ENCODE assay signal across 8 mouse cellular contexts in genomic region chr15:12823455-12824119, GRCm38 (mm10). TPM values are rescaled to one million over a fixed set of nuclear protein-coding genes. Genes with fewer than 3 reads are reported as not detected.
DNase-seq lines count a peak whose midpoint lies in the region; ATAC-seq and TF ChIP-seq lines count a peak whose summit lies in the region.

No protein-coding gene starts in this region.

- peak overlapping the region; percentile 63 for H3K4me2 ChIP-seq in intestine, embryonic 15.5 days (replicated peaks)
- H3K4me2 ChIP-seq in neural tube, embryonic 13.5 days = peak overlapping the region; percentile 80

- peak overlapping the region; percentile 90 for H3K9ac ChIP-seq in intestine, embryonic 15.5 days
- H3K9ac ChIP-seq in neural tube, embryonic 13.5 days = peak overlapping the region; percentile 91

- TF ChIP-seq CTCF in layer of hippocampus, adult 2 months (conservative IDR thresholded peaks at IDR 0.05) = no peak

- no peak for DNase-seq in layer of hippocampus, adult 2 months (ENCODE audit: low spot score in 2 of 2)
- no peak for DNase-seq in layer of hippocampus, adult 9-10 months (ENCODE audit: low spot score)
- no peak for DNase-seq in embryonic facial prominence, embryonic 10.5 days (ENCODE audit: low spot score)
- no peak for DNase-seq in cerebellum, postnatal 10 days
- DNase-seq in thymus, postnatal 36 days = no peak

- WGBS in embryonic facial prominence, embryonic 10.5 days = 86% methylated on average over 2 of the region's 2 CpGs
- 87% methylated on average over 2 of the region's 2 CpGs for WGBS in intestine, embryonic 15.5 days
- WGBS in neural tube, embryonic 13.5 days = 95% methylated on average over 2 of the region's 2 CpGs

- H3K36me3 ChIP-seq in embryonic facial prominence, embryonic 10.5 days (replicated peaks) = peaks cover 67% of the 10 kb centered on the region
- peaks cover 8% of the 10 kb centered on the region for H3K36me3 ChIP-seq in intestine, embryonic 15.5 days
- H3K36me3 ChIP-seq in neural tube, embryonic 13.5 days = peaks cover 49% of the 10 kb centered on the region

- peak overlapping the region; percentile 83 for H3K4me3 ChIP-seq in layer of hippocampus, adult 2 months
- H3K4me3 ChIP-seq in embryonic facial prominence, embryonic 10.5 days = peak overlapping the region; percentile 92
- H3K4me3 ChIP-seq in intestine, embryonic 15.5 days (replicated peaks) = peak overlapping the region; percentile 88
- peak overlapping the region; percentile 92 for H3K4me3 ChIP-seq in neural tube, embryonic 13.5 days

- H3K27me3 ChIP-seq in embryonic facial prominence, embryonic 10.5 days (replicated peaks; ENCODE audit: low read depth, poor library complexity, severe bottlenecking) = no peaks in the 10 kb centered on the region
- H3K27me3 ChIP-seq in intestine, embryonic 15.5 days (replicated peaks) = no peaks in the 10 kb centered on the region
- H3K27me3 ChIP-seq in neural tube, embryonic 13.5 days = no peaks in the 10 kb centered on the region

- H3K4me1 ChIP-seq in embryonic facial prominence, embryonic 10.5 days = peaks cover 30% of the 10 kb centered on the region
- peaks cover 6% of the 10 kb centered on the region; the same call in 1 of the 2 replicates for H3K4me1 ChIP-seq in intestine, embryonic 15.5 days (replicated peaks)
- peaks cover 30% of the 10 kb centered on the region for H3K4me1 ChIP-seq in neural tube, embryonic 13.5 days (replicated peaks)

- ATAC-seq in intestine, embryonic 15.5 days = no peak
- ATAC-seq in neural tube, embryonic 13.5 days (ENCODE audit: low read depth) = no peak
- no peak for ATAC-seq in erythroid progenitor cell, adult 5-6 weeks (replicated peaks; ENCODE audit: low FRiP score, poor library complexity, severe bottlenecking)

- no peaks in the 10 kb centered on the region for H3K9me3 ChIP-seq in embryonic facial prominence, embryonic 10.5 days
- H3K9me3 ChIP-seq in intestine, embryonic 15.5 days = no peaks in the 10 kb centered on the region
- H3K9me3 ChIP-seq in neural tube, embryonic 13.5 days = no peaks in the 10 kb centered on the region

- H3K27ac ChIP-seq in layer of hippocampus, adult 2 months = peak overlapping the region; percentile 91; the same call in 1 of the 2 replicates
- H3K27ac ChIP-seq in embryonic facial prominence, embryonic 10.5 days (replicated peaks) = peak overlapping the region; percentile 99
- no peak overlapping the region for H3K27ac ChIP-seq in intestine, embryonic 15.5 days
- H3K27ac ChIP-seq in neural tube, embryonic 13.5 days (replicated peaks) = no peak overlapping the region

RNA-seq across cellular contexts. Expression of gene 6030458C11Rik, which starts 0.9 kb away (rescaled TPM):
- total RNA-seq in layer of hippocampus, adult 2 months (2021) = 10 to 100 TPM; 30.3 to 31.1 TPM
- polyA plus RNA-seq in embryonic facial prominence, embryonic 10.5 days (2016; fragmentation: Nextera tagmentation; extraction: Ambion mirVana) = 49.5 and 50.5 TPM in 2 replicates
- polyA plus RNA-seq in intestine, embryonic 15.5 days (2015; fragmentation: Nextera tagmentation; extraction: Ambion mirVana) = 30.5 and 31.7 TPM in 2 replicates
- 39.3 and 40.3 TPM in 2 replicates for polyA plus RNA-seq in neural tube, embryonic 13.5 days (2015; fragmentation: Nextera tagmentation; extraction: Ambion mirVana)
- total RNA-seq in erythroid progenitor cell, adult 5-6 weeks (2015; ENCODE audit: low replicate concordance) = 39.4 and 44.7 TPM in 2 replicates
- total RNA-seq in erythroid progenitor cell, adult 5-6 weeks (2017; ENCODE audit: low replicate concordance) = 37.5 and 39.1 TPM in 2 replicates

RNA-seq across cellular contexts. Expression of gene Drosha, which starts 1.0 kb away (rescaled TPM):
- 10 to 100 TPM; 88.5 to 89.2 TPM for total RNA-seq in layer of hippocampus, adult 2 months (2021)
- polyA plus RNA-seq in embryonic facial prominence, embryonic 10.5 days (2016; fragmentation: Nextera tagmentation; extraction: Ambion mirVana) = 82.0 and 86.2 TPM in 2 replicates
- polyA plus RNA-seq in intestine, embryonic 15.5 days (2015; fragmentation: Nextera tagmentation; extraction: Ambion mirVana) = 28.3 and 29.9 TPM in 2 replicates
- polyA plus RNA-seq in neural tube, embryonic 13.5 days (2015; fragmentation: Nextera tagmentation; extraction: Ambion mirVana) = 51.8 and 57.1 TPM in 2 replicates
- total RNA-seq in erythroid progenitor cell, adult 5-6 weeks (2015; ENCODE audit: low replicate concordance) = 22.7 and 33.5 TPM in 2 replicates
- 22.1 and 37.8 TPM in 2 replicates for total RNA-seq in erythroid progenitor cell, adult 5-6 weeks (2017; ENCODE audit: low replicate concordance)

Comparison
In these comparisons a context has a peak if more than half of its experiments do, and no peak if none do; other contexts are left out.
1. H3K27ac ChIP-seq: peak in layer of hippocampus, adult 2 months (single experiment) and embryonic facial prominence, embryonic 10.5 days (single experiment); none in intestine, embryonic 15.5 days (single experiment) and neural tube, embryonic 13.5 days (single experiment).
2. Peak in every context shown above with its lines, with median percentiles within 50 percentile points of each other: H3K4me3 ChIP-seq.